Mouse (Mus musculus) heart, postnatal 25 days (tissue): ENCODE measurements around the gene Mrgprh. TPM values are rescaled to one million over a fixed set of nuclear protein-coding genes. Genes with fewer than 3 reads are reported as not detected.
"Not testable (repeated sequence)": the region's sequence is repeated elsewhere in the genome, so short reads cannot be mapped to it uniquely, and the experiment has no call there.

Experiments used
- DNase-seq: peaks from one replicate; pipeline ENCODE4 v3.0.0; 2022; ENCODE audit warnings: low spot score
- intact Hi-C: fragments of 180-260 bp; cut with DNase I; formaldehyde crosslinking; loops from one replicate; pipeline ENCODE4 v1.15.1; 2025
- total RNA-seq, 2 experiments: library from RNA; stranded (reverse); gene quantifications; 2 replicates each; pipeline ENCODE4 v1.2.3; 2021

Gene Mrgprh
- total RNA-seq, 2 experiments from 2014 or later, result 5.3 to 5.4 TPM

DNA sequence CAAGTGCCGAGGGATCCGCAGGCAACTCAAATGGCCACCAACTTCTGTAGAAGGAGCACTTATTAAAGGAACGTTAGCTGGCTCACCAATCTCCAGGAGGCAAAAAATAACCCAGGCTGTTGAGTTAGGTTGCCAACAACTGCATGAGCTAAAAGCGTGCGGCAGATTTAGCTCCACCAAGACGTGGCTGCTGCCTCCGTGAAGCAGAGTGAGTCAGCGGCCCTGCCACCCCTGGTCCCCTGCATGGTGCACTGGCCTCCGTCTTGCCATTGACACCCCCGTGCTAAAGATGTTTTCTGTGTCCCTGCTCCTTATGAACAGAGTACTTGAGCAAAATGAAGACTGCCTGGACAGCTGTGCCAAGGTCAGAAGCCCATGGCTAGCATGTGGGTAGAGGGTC is 9.0 kb upstream of the Mrgprh start:
- intact Hi-C loops, result no loop called here
- no peak for DNase-seq

- intact Hi-C loops, result no loop called here
- no peak for DNase-seq
These were observed 7.8 kb upstream of the Mrgprh start, which contains the start of gene Mas1 for GRCm38 (mm10) chr17:12868043-12868442. TSS of gene Mas1 (minus strand) at chr17:12868143.

- intact Hi-C loops, result no loop called here
- DNase-seq, result no peak
These were observed 7.2 kb upstream of the Mrgprh start for GRCm38 (mm10) chr17:12868640-12869039.

DNA sequence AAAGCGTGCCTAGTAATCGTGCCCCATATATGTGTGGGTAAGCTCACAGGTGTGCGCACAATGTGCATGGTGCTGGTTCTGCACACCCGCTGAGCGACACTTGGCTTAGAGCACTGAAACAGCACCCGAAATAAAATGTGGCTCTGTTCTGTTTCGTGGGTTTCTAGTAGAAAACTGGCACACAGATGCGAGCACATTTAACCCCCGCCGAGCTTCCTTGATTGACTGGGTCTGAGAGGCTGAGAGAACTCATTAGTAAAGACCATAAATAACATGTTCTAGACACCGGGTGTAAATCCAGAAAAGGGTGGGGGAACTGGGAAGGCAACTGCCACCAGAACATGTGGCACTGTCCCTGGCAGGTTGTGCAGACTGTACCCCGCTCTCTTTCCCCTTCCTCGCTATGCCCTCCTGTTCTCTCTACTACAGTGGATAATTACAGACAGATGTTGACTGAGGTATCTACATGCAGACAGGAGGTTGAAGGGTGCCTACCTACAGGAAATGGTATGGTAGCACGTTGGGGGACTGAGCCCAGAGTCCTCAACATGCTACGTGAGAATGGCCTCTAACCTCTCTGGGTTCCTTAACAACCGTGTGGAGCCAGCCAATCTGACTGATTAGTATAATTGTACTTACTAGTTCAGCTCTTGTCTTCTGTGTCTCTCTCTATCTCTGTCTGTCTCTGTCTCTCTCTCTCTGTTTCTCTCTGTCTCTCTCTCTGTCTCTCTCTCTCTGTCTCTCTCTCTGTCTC is 3.4 kb upstream of the Mrgprh start:
- DNase-seq, result no peak
- intact Hi-C loops, result no loop called here

DNA sequence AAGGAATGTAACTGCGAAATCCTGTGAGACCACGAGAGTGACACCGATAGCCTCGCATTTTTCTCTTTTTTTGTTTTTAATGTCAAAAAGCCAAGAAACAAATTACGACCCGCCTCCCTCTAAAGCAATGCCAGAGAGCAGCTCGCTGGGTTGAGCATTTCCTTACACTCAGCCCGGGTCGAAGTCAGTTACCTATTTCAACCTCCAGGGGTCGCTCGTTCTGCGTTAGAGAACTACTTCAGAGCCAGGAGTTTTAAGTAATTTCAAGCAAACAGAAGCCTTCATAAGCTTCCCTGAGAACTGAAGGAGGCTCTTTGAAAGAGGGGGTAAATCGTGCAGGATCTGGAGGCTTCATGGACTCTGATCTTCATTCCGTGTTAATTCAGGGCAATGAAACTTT is 4.3 kb downstream of the Mrgprh start:
- DNase-seq, result peak; percentile 57
- intact Hi-C loops, result loop anchor here (2.0 kb wide), 1 partner anchor 117 kb away; no protein-coding TSS in a partner anchor

DNA sequence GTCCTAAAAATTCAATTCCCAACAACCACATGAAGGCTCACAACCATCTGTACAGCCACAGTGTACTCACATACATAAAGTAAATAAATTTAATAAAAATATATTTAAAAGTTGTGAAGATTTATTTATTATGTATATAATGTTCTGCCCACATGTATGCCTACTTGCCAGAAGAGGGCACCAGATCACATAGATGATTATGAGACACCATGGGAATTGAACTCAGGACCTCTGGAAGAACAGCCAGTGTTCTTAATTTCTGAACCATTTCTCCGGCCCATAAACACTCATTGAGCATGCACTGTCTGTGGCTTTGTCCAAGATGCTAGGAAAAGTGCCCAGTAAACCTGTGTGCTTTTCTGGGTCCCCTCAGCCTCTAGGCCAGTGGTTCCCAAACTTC is 5.4 kb downstream of the Mrgprh start:
- intact Hi-C loops, result loop anchor here (2.0 kb wide), 1 partner anchor 116 kb away; no protein-coding TSS in a partner anchor

GRCm38 (mm10) chr17:12886620-12887019 is 10.8 kb downstream of the Mrgprh start:
- no peak for DNase-seq
- intact Hi-C loops, result no loop called here

More for the DNA sequence above, 5.4 kb downstream of the Mrgprh start:
- DNase-seq, result no peak

DNA sequence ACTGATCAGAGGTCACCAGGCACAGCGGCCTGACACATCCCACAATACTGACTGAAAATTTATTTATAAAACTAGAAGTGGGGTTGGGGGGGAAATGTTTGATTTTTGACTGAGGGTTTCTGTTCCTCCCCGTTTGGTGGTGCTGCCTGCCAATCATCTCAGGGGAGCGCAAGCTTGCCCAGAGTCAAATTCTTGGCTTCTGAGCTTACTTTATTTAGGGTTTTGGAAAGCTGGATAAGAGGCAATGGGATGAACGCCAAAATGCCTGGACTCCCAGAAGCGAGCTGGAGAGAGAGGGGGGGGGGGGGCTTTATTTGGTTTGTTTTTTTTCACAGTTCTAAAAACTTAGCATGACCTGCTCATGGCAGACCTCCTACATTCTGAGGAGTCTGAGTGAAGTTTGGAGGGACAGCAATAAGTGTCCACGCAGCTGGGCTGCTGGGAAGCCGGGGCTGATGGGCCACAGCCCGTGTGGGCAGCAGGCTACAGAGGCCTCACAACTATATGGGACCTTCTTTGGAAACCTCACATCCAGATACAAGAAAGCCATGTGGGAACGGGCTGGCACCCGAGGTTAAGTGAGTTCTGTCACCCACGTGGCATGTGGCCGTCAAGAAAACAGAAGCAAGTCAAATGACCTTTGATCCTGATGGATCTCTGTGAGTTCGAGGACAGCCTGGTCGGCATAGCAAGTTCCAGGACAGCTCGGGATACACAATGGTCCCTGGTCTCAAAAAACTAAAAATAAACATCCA is 11.4 kb downstream of the Mrgprh start:
- intact Hi-C loops, result no loop called here
- no peak for DNase-seq

- intact Hi-C loops, result no loop called here
- no peak for DNase-seq
These were observed 15.2 kb downstream of the Mrgprh start for GRCm38 (mm10) chr17:12891054-12891453.

- intact Hi-C loops, result no loop called here
- DNase-seq, result no peak
These were observed 16.2 kb downstream of the Mrgprh start for GRCm38 (mm10) chr17:12892033-12892432.

DNA sequence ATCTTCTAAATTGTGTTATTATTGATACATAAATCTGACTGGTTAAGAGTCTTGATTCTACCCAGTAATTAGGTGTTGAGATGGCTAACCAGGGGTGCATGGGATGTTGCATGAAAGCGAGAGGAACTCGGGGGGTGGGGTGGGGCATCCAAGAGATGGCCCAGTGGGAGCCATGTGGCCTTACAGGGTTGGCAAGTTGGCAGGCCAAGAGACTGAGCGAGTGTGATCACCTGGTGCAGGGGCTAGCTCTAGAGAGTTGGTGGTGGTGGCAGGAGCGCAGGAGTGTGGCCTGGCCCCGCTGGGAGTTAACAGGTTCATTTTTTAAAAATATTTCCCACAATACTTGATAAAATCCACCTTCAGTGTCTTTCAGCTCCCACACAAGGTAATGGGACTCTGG is 21.8 kb downstream of the Mrgprh start:
- no peak for DNase-seq
- intact Hi-C loops, result no loop called here

DNA sequence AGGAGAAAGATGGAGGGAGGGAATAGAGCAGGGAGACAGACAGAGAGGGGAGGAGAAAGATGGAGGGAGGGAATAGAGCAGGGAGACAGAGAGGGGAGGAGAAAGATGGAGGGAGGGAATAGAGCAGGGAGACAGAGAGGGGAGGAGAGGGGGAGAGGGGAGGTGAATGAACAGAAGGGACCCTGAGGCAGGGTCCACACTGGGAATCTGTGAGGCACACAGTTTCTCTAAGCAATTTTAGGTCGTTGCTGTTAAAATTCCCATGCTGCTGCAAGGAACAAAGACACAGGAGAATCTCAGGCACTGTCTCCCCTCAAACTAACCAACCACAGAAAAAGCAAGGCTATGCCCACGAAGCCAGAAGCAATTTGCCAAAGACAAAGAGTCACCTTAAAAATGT is 22.8 kb downstream of the Mrgprh start:
- DNase-seq, intact Hi-C loops: not testable (repeated sequence)

DNA sequence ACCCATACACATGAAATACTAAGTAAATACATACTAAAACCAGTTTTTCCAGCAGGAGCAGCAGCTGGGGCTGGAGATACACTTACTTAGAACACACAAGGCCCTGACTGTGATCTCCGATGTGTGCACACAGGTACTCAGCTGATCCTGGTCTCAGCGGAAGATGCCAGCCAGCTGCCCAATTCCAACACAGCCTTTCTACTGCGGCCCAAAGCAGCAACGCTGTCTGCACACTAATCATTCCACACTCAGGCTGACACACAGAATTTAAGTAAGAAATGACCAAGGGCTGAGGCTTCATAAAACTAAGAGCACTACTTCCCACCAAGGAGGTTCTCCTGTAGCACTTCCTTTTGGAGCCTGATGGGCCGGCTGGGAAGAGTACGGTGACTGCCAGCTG is 26.5 kb downstream of the Mrgprh start:
- no peak for DNase-seq
- intact Hi-C loops, result no loop called here

DNA sequence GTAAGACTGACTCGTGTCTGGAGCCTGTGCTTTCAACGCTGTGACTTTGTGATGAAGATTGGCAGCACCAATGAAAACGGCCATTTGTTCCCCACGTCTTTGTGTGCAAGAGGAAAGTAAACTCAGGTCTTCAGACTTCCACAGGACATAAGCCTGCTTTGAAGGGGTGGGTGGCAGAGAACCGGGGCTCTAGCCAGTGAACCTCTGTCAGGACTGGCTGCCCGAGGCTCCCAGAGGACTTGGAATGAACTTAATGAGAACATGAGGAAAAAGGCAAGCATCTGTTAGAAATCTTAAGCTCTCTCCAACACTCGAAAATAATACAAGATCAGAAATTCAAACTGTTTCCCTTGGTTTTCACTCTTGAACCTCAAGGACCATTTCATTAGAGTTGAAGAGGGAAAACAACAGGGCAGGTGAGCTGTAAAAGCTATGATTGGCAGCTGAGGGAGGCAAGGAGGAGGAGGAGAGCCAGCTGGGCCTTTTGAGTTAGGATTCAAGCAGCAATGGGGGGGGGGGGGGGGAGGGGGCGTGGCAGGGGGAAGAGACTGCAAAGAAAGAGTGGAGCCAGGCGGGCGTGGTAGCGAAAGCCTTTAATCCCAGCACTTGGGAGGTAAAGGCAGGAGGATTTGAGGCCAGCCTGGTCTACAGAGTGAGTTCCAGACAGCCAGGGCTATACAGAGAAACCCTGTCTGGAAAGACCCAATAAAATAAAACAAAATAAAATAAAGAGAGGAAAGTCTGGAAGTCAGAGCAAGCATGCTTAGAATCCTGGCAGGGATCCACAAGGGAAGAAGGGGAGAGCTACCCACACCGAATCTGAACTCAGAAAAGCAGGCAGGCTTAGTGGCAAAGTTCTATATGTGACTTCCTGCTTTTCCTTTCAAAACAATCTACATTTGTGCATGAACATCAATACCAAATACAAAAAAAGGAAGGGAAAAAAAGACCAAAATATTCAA is 27.8 kb downstream of the Mrgprh start:
- intact Hi-C loops, result no loop called here
- no peak for DNase-seq

DNA sequence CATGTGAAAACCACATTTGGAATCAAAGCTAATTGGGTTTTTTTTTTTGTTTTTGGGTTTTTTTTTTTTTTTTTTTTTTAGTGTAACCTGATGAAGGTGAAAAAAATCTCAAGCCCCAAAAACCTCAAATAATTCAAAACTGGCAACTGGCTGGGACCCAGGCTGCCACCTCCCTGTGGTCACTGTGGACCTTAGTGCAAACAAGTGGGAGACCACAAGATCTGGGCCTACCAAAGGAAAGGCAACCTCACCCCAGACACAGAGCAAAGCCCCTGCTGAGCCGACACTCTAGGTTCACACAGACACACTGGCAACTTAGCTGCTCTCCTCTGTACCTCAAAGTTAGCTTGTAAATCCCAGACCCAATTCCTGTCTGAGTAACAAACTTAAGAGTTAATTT is 28.5 kb downstream of the Mrgprh start:
- no peak for DNase-seq
- intact Hi-C loops, result no loop called here

- no peak for DNase-seq
- intact Hi-C loops, result no loop called here
These were observed 30.0 kb downstream of the Mrgprh start for GRCm38 (mm10) chr17:12905810-12906209.

DNA sequence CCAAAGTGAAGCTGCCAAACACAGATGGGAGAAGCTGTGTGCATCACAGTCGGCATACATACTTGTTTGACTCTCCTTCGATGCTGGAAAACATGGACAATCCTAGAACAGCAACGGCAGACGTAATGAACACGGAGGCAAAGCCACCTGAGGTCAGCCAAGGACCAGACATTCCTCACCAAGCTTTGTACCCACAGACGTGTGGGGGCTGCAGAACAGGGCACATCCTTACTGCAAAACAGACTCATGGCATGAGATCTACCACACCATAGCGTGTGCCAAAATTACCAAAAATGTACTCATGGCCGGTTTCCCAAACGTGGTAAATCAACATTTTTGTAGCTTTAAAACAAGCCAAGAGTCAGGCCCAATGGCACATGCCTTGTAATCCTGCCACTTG is 30.6 kb downstream of the Mrgprh start:
- no peak for DNase-seq

GRCm38 (mm10) chr17:12909361-12910280 is 33.8 kb downstream of the Mrgprh start, which contains the start of gene Pnldc1:
TSS of gene Pnldc1 (minus strand) at chr17:12910230.
- intact Hi-C loops, result no loop called here
- no peak for DNase-seq

More for the DNA sequence above, 30.6 kb downstream of the Mrgprh start:
- intact Hi-C loops, result no loop called here

DNA sequence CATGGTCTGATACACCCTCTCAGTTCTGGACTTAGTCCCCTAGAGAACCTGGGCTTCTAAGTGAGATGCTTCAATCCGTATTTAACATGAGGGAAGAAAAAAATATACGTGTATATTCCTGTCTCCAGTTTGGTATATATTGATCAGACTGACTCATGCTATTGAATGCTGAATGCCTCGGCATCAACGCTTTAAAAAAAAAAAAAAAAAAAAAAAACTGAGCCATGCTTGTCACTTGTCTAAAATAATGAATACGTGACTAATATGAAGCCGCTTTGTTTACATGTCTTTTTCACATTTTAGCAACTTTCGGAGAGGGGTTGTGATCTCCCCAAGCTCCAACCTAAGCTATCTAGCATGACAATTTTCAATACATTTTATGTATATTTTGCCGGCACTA is 34.6 kb downstream of the Mrgprh start:
- intact Hi-C loops, result no loop called here

More for the DNA sequence above, 34.6 kb downstream of the Mrgprh start:
- DNase-seq, result no peak
